Mouse (Mus musculus) lung, postnatal 25 days (tissue): Measurements from ENCODE around the gene Sp110.
"Not testable (repeated sequence)": the region's sequence is repeated elsewhere in the genome, so short reads cannot be mapped to it uniquely, and the experiment has no call there.

Experiments used
- DNase-seq: peaks from one replicate; pipeline ENCODE4 v3.0.0; 2022; ENCODE audit warnings: low spot score

Gene Sp110

DNA sequence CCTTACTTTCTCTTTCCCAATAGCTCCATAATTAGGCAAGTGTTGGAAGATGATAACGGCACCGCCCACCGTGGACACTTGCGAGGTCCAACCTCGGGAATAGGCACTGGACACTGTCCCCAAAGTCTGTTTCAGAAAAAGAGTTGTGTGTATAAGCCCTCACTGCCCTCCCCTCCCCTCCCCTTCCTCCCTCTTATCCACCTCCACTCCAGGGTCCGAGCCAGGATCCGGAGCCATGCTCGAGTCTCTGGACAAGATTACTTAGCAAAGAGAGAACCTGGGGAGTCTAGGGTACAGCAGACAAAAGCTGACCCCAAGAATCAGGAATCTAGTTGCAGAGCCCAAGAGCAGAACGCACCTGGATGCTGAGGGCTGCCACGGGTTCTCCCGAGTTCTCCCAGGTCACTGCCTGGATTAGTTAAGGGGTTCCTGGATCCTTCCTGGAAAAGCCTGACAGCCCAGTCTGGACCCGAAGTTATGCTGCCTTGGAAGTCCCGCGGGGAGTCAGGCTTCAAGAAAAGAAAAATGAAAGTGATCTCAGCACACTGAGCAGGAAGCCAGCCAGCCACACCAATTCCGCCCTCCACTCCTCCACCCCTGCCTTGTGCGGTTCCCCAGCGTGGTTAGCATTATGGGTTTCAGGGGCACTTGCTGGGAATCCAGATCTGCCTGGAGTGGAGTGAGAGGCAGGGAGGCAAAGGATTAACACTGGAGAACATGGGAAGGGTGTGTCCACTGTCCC lies at the start of gene Sp110:
Gene Sp110 (minus strand): TSS at position 547 of the 742 bp plus-strand sequence.
- not testable (repeated sequence) for DNase-seq

DNA sequence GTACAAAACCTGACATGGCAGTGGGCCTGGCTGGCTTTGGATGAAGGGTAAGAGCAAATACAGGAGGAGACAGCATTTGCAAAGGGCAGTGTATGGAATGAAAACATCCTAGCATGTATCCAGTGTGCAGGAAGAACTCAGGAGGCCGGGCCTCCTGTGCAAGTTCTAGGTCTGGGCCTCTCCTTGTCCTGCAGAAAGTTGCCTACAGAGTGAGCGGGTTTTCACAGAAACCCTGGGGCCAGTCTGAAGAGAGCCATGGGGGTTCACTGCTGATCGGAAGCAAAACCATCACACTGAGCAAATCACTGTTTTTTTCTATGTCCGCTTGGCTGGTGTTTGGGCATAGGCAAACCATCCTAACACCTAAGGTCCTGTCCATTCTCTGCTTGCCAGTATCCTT lies 39.5 kb upstream of the Sp110 start:
- DNase-seq, result not testable (repeated sequence)

DNA sequence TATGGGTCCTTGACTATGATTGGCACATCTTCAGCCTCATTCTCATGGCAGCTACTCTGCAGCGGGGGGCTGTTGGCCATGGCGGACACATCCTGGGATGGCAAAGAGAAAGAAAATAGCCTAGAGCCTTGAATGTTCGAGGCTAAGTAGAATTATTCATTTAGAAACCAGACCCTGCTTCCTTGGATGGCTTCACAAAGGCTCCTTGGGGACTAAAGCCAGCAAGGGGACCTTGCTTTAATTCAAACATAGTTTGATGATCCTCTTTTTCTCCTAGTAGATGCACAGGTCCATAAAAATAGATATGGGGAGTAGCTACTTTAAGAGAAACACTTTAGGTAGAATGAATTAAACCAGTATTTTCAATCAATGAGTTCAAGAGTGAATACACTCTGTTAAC lies 38.3 kb upstream of the Sp110 start:
- DNase-seq, result not testable (repeated sequence)

DNA sequence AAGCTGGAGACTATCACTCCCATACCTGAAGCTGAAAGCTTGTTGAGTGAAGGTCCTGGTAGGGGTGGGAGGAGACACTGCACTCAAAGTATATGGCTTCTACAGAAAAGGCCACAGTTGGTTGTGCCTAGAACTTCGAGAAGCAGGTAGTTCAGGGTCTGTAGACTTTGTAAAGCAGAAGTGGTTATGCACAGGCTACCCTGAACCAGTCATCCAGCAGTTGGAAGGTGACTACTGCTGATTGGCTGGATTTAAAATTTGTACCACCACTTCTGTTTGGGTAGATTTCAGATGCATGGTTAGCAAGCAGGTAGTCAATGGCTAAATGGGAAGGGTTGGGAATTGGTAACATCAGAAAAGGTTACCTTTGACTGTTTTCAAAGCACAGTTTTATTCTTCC lies 20.1 kb upstream of the Sp110 start:
- not testable (repeated sequence) for DNase-seq

DNA sequence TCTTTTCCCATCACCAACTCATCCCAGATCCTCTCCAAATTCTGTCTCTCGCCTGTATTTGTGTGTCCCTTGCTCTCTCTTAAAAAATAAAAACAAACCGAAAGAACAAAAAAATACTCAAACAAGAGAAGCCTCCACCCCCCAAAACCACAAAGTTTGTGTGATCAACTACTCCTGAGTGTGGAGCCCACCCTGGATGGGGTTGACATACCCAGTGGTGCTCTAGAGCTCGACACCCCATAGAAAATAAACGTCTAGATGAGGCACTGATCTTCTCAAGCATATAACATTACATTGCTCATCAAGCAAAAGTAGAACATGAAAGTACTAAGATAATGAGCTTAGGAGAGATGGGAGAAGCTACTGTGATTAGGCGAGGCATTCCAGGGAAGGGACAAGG lies 18.5 kb upstream of the Sp110 start:
- DNase-seq, result not testable (repeated sequence)

DNA sequence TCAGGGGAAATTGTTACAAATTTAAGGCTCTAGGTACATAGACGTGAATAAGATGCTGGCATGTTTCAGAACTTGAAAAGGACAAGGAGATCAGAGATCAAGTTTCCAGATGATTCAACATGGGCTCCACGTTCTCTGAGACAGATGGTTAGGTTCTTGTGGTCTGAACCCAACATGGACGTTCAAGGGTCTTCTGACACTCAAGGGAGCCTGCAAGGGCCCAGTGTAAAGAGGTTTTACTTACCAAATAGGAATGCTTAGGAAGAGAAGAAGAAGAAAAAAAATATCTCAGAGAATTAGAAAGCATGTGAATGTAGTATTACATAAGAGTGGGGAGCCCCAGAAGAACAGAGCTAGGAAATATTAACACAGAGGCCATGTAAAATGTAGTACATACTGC lies 17.2 kb upstream of the Sp110 start:
- DNase-seq, result not testable (repeated sequence)

DNA sequence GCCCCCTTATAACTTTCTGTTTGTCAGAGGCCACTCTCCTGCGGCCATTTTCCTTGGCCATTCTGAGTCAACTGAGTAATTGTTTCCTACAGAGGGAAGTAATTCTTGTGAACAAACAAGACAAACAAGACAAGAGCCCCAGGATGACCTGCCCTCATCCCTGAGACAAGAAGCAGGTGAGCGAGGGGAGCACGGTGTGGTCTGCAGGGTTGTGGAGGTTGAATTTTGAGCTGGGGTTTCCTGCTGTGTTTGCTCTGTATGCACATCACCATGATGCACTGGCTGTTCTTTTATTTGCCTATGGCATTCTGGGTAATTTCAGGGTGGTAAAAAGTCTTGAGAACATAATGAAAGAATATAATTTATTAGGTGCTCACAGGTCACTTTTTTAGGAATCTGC lies 16.5 kb upstream of the Sp110 start:
- not testable (repeated sequence) for DNase-seq

DNA sequence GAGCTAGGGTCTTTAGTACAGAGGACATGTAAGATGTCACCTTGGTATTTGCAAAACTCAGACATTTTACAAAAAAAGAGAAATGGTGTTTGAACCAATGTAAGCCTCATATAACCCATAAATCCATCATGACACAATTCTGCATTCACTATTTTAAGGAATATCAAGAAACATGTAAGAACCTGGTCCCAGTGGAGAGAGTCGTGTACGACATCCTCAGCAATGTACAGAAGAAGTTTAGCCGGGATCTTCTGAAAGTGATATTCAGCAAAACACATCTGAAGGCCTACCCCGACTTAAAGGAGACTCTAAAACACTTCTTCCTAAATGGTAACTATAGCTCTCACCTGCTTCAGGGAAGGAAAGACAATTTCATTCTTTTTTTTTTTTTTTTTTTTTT lies 12.0 kb upstream of the Sp110 start:
- not testable (repeated sequence) for DNase-seq

DNA sequence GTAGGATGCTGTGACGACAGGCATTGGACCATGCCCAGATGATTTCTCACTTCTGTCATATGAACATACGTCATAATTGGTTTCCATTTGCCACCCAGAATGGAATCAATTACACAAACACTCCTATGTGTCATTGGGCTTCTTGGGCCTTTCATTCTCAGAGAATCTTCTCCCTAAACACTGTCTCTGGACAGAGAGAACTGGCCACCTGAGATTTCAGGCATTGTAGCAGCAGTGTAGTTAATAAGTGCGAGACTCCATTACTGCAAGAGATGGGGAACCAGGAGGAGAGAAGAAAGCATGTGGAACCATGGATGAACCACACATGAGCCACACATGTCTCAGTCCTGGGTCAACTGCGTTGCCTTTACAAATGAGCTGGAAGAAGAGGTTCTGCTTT lies 9.7 kb upstream of the Sp110 start:
- not testable (repeated sequence) for DNase-seq

DNA sequence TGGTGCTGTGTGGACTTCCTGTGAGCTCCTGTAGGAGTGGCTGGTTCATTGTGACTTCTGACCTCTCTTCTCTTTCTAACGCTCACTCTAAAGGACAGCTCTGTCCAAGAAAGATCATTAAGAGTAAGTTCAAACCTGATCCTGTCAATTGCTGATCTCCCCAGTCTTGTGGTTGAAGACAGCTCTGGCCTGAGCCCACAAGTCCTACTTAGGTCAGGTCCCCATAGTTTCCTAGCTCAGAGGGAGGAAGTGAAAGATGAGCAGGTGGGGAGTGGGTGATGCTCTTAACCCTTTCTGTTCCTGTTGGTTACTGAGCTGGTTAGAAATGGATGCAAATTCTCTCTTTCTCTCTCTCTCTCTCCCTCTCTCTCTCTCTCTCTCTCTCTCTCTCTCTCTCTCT lies 5.7 kb upstream of the Sp110 start:
- DNase-seq, result not testable (repeated sequence)

DNA sequence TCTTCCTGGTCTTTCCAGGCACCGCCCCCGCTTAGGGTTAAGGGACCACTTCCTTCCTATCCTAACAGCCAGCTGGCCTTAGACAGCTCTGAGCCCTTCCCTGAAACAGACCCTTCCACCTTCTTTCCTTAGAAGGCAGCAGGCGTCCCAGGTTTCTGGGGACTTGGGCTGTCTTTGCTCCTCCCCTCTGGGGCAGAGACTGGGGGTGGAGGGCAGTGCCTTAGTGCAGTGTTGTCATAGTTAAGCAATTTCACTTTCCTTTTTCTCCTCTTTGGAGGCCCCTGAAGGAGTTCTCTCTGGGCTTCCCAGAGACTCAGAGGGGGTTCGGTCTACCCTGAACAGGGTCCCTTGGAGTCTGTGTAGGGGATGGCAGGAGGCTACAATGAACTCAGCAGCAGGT lies 2.2 kb upstream of the Sp110 start:
- peak; percentile 53 for DNase-seq

DNA sequence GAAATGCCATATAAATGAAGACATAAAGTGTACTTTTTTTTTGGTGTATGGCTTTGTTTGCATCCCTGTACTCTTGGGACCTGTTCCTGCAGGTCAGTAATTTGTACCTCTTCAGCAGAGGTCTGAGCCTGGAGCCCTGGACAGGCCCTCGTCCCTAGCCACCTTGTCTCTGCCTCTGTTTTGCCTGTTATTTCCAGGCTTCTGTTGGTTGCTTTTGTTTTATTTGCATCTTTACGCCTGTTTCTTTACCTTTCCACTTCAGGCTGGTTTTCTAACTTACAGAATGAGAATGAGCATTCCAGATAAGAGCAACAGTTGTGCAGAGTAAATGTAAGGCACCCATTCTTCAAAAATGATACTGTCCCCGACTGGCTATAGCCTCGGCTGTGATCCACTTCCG lies 1.5 kb upstream of the Sp110 start, which contains the start of gene Sp140:
Gene Sp140 (plus strand): TSS at position 301 of the 400 bp plus-strand sequence.
- DNase-seq, result not testable (repeated sequence)

DNA sequence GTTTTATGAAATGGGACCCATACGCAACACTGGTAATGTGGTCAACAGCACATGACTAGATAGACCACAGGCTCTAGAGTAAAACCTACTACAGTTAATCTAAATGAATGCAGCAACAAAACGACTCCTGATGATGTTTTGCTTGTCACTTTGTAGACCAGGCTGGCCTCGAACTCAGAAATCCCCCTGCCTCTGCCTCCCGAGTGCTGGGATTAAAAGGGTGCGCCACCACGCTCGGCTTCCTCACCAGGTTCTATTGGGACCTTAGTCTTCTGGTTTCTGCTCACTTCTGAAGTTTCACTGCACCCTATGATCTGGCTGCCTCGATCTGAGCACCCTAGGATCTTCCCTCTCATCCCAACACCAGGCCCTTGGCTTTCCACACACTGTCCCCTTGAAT lies 6.1 kb downstream of the Sp110 start:
- DNase-seq, result not testable (repeated sequence)

DNA sequence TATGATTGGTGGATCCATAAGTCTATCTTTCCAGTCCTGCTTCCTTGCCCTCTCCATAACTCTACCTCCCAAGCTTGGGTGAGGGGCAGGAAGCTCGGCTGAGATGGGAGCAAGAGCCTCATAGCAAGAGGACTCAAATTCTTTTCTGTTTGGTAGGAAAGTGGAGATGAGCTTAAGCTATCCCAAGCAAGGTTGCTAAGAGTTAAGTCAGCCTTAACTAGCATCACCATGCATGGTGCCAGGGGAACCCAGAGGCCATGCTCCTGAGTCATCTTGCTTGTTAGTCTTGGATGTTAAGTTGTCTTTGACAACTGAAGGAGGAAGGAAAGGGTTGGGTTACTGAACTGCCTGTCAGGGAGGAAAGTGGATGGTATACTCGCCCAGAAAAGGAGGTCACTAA lies 9.9 kb downstream of the Sp110 start:
- not testable (repeated sequence) for DNase-seq

DNA sequence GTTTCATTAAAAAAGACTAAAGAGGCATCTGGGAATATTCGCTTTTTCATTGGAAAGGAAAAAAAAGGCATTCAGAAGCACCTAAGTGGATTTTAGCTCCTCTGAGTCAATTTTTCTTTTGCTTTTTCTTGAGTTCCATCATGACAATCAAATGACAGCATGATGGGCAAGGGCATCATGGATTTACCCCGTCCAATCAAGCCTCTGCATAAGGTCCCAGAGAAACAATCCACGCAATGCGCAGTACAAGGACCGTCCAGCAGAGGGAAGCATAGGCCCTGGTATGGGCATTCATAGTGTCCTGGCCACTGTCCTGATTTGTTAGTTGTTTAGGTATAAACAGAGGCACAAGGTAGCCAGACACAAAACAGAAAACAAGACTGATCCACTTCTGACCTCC lies 17.1 kb downstream of the Sp110 start:
- not testable (repeated sequence) for DNase-seq

DNA sequence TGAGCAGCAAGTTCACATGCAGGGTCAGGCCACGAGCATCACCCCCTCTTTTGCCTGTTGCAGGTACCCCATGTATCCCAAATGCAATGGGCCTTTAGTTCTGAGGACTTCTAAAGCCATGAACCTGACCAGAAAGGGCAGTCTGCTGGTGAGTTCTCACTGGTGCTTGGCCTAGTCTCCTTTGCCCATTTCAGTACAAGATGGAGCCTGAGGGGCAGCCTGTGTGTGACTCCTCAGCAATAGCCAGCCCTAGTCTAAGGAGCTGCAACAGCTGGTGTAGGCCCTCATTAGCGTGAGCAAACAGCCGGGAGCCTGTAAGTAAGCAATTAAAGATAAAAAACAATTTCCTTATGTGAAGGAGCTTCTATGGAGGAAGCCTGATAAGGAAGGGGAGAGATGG lies 18.0 kb downstream of the Sp110 start:
- DNase-seq, result not testable (repeated sequence)

DNA sequence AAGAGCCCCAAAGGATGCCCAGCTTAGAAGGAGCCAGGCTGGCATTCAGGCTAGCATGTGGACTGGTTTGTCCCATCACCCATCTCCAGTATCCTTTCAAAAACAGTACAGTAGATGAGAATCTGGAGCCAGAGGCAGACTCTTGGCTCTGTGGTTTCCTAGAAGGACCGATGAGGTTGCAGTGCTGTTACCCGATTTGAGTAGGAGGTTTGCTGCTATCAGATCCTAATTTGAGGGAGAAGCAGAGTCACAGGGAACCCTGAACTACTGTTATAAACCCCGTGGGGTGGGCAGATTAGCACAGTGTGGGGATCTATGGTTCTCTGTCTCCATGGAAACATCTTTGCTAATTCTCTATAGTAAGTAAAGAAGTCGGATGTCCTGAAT lies 18.5 kb downstream of the Sp110 start:
- not testable (repeated sequence) for DNase-seq

DNA sequence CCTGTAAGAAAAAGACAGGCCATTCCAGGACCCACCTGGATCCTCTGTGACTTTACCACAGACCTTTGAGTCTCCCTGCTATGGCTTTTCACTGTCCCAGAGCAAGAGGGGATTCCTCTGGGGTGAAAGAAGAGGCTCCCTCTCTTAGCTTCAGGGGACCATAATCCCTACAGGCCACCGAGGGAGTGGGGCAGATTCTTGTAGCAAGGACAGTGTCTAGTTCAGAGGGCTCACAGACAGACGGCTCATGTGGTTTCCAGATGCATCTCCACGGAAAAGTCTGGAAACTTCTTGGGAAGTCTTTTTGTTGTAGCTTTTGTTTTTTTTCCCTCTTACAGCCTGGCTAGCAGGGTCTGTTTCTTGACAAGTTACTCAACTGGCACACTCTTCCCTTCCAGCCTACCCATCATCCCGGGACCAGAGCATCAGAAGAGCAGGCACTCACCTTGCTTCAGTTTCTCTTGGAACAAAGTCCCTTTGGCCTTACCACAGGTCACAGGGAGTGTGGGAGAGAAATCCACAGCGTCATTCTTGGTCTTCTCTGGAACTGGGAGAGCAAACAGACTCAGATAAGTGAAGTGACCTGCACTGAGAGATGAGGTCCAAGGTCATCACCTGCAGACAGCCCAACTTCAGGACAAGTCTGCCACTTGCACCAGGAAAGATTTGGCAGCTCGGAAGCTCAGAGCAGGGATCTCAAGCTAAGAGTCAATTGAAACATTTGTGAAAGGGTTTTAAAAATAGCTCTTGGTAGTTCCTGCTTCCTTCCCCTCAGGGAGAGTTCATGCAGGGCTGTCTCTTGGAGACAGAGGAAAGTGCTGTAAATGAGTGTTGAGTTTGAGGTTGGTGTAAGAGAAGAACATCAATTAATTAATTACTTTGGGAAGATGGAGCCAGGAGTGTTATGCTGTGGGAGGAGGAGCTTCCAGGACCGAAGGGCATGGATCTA lies 19.1 kb downstream of the Sp110 start:
- DNase-seq, result not testable (repeated sequence)

DNA sequence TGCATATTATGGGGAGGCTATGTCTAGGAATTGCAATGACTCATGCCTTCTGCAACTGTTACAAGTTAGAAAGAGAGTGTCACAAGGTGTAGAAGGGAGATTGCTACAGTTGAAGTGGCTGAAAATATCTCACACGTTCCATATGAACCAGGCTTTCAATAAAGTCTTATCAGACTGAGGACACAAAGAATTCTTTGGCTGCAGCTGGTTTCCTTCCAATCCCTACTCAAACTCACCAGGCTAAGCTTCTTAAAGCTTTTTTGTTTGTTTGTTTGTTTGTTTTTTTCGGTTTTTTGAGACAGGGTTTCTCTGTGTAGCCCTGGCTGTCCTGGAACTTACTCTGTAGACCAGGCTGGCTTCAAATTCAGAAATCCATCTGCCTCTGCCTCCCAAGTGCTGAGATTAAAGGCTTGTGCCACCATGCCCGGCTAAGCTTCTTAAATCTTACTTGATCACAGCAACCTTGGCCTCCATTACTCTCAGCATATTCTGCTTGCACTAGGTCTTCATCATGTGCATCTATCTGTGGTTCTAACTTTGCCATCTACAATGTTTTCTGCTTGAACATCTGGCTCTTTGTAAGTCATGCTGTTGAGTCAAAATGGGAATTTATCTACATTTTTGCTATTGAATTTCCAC lies 20.1 kb downstream of the Sp110 start:
- not testable (repeated sequence) for DNase-seq

DNA sequence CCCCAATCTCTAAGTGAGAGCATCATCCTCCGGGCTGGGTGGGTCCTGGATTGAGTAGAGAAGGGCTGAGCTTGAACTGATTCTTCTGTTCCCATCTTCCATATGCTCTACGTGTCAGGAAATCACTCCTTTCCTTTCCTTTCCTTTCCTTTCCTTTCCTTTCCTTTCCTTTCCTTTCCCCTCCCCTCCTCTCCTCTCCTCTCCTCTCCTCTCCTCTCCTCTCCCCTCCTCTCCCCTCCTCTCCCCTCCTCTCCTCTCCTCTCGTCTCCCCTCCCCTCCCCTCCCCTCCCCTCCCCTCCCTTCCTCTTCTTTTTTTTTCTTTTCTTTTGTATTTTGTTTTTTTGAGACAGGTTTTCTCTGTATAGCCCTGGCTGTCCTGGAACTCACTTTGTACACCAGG lies 23.2 kb downstream of the Sp110 start, which contains the start of gene G530012D18Rik:
Gene G530012D18Rik (plus strand): TSS at position 301 of the 400 bp plus-strand sequence.
- not testable (repeated sequence) for DNase-seq

DNA sequence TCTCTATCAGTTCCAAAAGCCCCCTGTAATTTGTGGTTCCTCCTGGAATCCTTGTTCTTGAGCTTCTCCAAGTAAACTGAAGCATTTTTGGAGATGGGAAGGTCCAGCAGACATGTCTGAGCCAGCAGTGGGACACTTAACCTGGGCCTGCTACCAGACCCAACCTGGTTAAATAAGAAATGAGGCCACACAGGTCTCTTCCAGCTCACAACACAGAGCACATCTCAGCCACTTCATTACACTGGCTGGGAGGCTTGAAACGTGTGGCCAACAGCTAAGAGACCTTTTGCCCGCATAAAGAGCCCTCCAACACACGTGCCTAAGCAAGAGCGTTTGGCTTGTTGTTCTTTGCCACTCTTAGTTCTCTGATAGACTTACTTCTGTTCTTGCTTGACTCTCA lies 25.1 kb downstream of the Sp110 start:
- not testable (repeated sequence) for DNase-seq

DNA sequence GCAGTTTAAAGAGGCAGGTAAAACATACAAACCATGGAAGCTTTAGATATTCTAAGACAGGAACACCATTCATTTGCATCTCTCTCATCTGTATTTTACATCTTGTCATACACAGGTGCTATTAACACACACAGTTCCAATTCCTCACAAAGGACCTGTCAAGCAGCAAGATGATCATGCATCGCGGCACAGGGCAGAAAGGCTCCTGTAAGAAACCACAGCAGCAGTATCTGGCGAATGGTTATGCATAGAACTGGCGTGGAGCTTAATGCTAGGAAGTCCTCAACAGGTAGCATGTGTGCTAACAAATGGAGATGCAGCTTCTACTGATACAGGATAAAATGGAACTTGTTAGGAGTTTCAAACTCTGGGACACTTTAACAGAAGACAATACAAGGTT lies 43.4 kb downstream of the Sp110 start:
- not testable (repeated sequence) for DNase-seq
